Mouse (Mus musculus) lung, adult 18-20 months (tissue): ENCODE measurements around the gene Myo1e.
A peak's percentile ranks its signal among the peaks of the same experiment; 100 is the strongest.

Source experiments
- DNase-seq, 2 experiments: peaks; one replicate each; pipeline ENCODE4 v3.0.0; 2022; ENCODE audit warnings: mixed read lengths in 2 of 2

Myo1e gene

DNA sequence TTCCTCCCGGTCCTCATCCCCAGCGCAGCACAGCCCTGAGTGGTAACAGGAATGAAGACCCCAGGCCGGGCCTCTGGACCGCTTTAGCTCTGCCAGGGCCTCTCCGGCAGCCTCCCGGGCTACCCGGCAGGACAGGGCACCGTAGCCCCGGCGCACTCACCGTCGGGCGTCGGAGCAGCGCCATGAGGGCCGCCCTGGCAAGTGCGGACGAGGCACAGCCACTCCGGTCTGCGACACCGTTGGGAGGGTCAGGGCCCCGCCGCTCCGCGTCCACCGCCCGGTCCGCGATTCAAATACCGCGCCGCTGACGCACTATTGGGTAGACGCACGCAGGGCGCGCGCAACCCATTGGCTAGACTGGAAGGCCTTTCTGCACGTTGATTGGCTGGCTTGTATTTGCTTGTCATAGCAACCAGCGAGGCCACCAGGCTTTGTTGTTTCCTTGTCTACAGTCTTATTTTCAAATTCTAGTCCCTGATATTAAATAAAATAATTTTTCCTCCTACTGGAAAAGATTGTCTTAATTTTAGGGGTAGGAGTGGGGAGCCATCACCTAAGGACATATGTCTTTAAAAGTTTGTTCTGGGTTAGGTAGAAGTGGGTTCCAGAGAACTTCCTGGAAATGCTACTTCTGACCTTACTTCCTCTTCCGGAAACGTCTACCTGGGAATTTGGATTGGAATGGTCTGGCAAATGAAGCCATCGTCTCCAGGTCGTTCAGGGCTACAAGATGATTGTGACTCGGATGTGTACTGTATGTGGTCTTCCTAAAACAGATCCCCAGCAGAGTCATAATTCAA is 214.3 kb downstream of the Myo1e start, which contains the start of gene Ccnb2:
TSS of gene Ccnb2 (minus strand) at position 291 of the 800 bp plus-strand sequence.
- DNase-seq: peak; percentile 85 to 90

- no peak for DNase-seq
These were observed 215.5 kb downstream of the Myo1e start for GRCm38 (mm10) chr9:70422661-70423060.

DNA sequence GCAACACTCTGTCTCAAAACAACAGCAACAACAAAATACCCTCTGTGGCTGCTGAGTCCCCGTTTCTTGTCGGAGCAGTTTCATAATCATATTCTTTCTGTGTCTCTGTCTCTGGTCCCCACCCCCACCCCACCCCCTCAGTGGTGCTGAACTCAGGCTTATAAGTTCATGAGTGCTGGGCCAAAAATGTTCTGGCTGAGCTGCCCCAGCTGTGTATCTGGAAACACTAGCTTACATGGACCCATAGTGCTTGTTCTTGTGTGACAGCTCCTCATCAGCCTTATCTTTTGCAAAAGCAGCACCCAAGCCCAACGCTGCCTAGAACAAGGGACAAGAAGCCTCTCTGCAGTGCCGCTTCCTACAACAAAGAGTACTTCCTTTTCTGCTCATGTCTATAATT is 232.8 kb downstream of the Myo1e start:
- DNase-seq: peak; percentile 20 to 38

- no peak for DNase-seq
These were observed 241.9 kb downstream of the Myo1e start for GRCm38 (mm10) chr9:70449072-70449471.
